Comparison of ENCODE assay signal across 23 mouse cellular contexts in genomic region chr11:58094766-58095165, GRCm38 (mm10). TPM values are rescaled to one million over a fixed set of nuclear protein-coding genes. Genes with fewer than 3 reads are reported as not detected.
"Had no signal": no experiment of that assay in that cellular context is flagged by ENCODE, and none has a peak within 500 bp of the region (broad histone marks: within the 10 kb centered on the region; RNA-seq: fewer than 3 reads in every experiment).

No protein-coding gene starts in this region.

- DNase-seq: liver, embryonic 13.5 days; lung, adult 2 months; lung, postnatal 14 days; lung, postnatal 36 days; right cerebral cortex, postnatal 14 days; thymus, adult 2 months; thymus, postnatal 25 days had no signal

- H3K9me3 ChIP-seq: liver, embryonic 13.5 days; liver, embryonic 15.5 days; lung, embryonic 15.5 days; megakaryocyte, embryonic 14.5 days; midbrain, embryonic 13.5 days; midbrain, embryonic 15.5 days; neural tube, embryonic 12.5 days; stomach, embryonic 15.5 days had no signal

- H3K4me2 ChIP-seq: liver, embryonic 13.5 days; liver, embryonic 15.5 days; lung, embryonic 15.5 days; midbrain, embryonic 13.5 days; midbrain, embryonic 15.5 days; neural tube, embryonic 12.5 days; stomach, embryonic 15.5 days had no signal

- ATAC-seq: lung, postnatal 0 days; midbrain, embryonic 13.5 days; midbrain, embryonic 15.5 days had no signal

- H3K27me3 ChIP-seq: stomach, embryonic 15.5 days had no signal

- H3K27ac ChIP-seq: liver, embryonic 13.5 days; lung, embryonic 15.5 days; macrophage; midbrain, embryonic 13.5 days; midbrain, embryonic 15.5 days; neural tube, embryonic 12.5 days; stomach, embryonic 15.5 days; stomach, postnatal 0 days had no signal

- H3K36me3 ChIP-seq: liver, embryonic 13.5 days; liver, embryonic 15.5 days; lung, embryonic 15.5 days; midbrain, embryonic 13.5 days; midbrain, embryonic 15.5 days; neural tube, embryonic 12.5 days; stomach, embryonic 15.5 days had no signal

- H3K4me3 ChIP-seq: liver, embryonic 13.5 days; liver, embryonic 15.5 days; lung, embryonic 15.5 days; megakaryocyte, embryonic 14.5 days; midbrain, embryonic 13.5 days; midbrain, embryonic 15.5 days; neural tube, embryonic 12.5 days; stomach, embryonic 15.5 days had no signal

- H3K9ac ChIP-seq: liver, embryonic 13.5 days; liver, embryonic 15.5 days; liver, postnatal 0 days; lung, embryonic 15.5 days; midbrain, embryonic 13.5 days; midbrain, embryonic 15.5 days; neural tube, embryonic 12.5 days; stomach, embryonic 15.5 days had no signal

RNA-seq across cellular contexts. Expression of gene Gm12248, which starts 1.8 kb away (rescaled TPM):
- total RNA-seq: megakaryocyte progenitor cell, adult 5-6 weeks; midbrain, postnatal 0 days; monocyte, adult 5-6 weeks; neutrophil, adult 5-6 weeks had no signal
- polyA plus RNA-seq: liver, embryonic 13.5 days; liver, embryonic 15.5 days; liver, postnatal 0 days; lung, embryonic 15.5 days; macrophage; midbrain, embryonic 13.5 days; midbrain, postnatal 0 days; neural tube, embryonic 12.5 days; neural tube, embryonic 14.5 days; stomach, embryonic 15.5 days; stomach, postnatal 0 days had no signal
